Mouse (Mus musculus): ENCODE measurements at regions not wholly inside any gene's neighbourhood (a gene's known extent, or its start where the extent isn't known, plus 50 kb on each side); places are given as distances from the start of the nearest gene placed in this dataset.

- TF ChIP-seq CTCF (IDR thresholded peaks at IDR 0.05; ENCODE audit: borderline replicate concordance, control insufficient read depth, extremely low read depth, insufficient read depth, low read length, poor library complexity) = no peak
- TF ChIP-seq POLR2A (IDR thresholded peaks at IDR 0.05; ENCODE audit: control insufficient read depth, extremely low read depth, insufficient read depth, low read length, poor library complexity) = no peak
These were observed 605.1 kb upstream of the Jmjd1c start for GRCm38 (mm10) chr10:66490871-66491270.
